Mouse (Mus musculus): ENCODE data around the gene Elavl1.

DNA sequence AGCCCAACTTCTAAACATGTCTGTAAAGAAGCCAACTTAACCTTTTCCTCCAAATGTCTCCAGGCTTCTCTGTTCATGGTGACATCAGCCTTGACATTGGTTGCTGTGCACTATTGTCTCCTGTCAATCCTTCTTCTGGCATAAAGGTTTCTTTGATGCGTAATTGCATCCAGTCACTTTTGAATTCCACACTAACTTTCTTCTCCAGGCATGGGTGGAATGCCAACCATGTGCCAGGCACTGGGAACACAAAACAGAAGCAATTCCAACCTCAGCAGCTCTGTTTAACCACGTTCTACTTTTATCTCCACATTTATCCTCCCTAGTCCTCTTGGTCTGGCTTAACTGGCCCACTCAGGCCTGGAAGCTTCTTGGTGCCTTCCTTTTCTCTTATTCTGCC is 4.2 kb downstream of the Elavl1 start:
- no peak for TF ChIP-seq CTCF (IDR thresholded peaks at IDR 0.05; ENCODE audit: borderline replicate concordance, insufficient read depth, low read length)
- no peak for TF ChIP-seq POLR2A (IDR thresholded peaks at IDR 0.05; ENCODE audit: low read depth, low read length)

Data from embryonic fibroblast, embryonic 13.5 days (primary cell).